Mouse (Mus musculus): ENCODE measurements around the gene Coq8a. TPM values are rescaled to one million over a fixed set of nuclear protein-coding genes. Genes with fewer than 3 reads are reported as not detected.

Coq8a gene
- polyA plus RNA-seq, 1 experiment from 2014 or later: 25.6 TPM

DNA sequence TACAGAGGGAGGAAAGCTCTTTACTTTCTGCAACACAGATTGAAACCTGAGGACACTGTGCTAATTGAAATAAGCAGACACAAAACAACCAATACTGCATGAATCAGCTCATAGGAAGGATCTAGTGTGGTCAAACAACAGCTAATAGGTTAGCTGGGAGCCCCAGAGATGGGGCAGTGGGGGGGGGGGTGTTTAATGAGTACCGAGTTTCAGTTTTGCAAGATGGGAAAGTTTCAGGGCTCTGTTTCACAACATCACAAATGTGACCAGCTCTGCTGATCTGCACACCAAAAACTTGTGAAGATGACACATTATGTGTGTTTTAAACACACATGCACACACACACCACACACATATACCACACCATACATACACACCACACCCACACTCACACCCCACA is 22.6 kb upstream of the Coq8a start:
- Histone ChIP-seq H3K27ac (replicated peaks) (no peak overlapping the region), H3K9ac (ENCODE audit: low read length) (no peak overlapping the region), H3K9me3 (ENCODE audit: control insufficient read depth, low read length) (no peaks in the 10 kb centered on the region), H3K4me1 (replicated peaks; ENCODE audit: control insufficient read depth, insufficient read depth) (no peaks in the 10 kb centered on the region), H3K36me3 (ENCODE audit: control insufficient read depth, insufficient read depth, low read length) (no peaks in the 10 kb centered on the region), H3K4me3 (ENCODE audit: low read depth, low read length) (no peak overlapping the region), H3K27me3 (ENCODE audit: control insufficient read depth, insufficient read depth, low read length) (no peaks in the 10 kb centered on the region), H3K4me2 (replicated peaks; ENCODE audit: low read depth) (no peak overlapping the region)
- DNase-seq (ENCODE audit: low spot score) (no peak), ATAC-seq (ENCODE audit: low FRiP score, low TSS enrichment) (no peak)
- TF ChIP-seq CTCF (IDR thresholded peaks at IDR 0.05; ENCODE audit: low read depth) (no peak), EP300 (optimal IDR thresholded peaks at IDR 0.05) (no peak)
- WGBS: 82% methylated on average over 1 of the region's 1 CpGs

DNA sequence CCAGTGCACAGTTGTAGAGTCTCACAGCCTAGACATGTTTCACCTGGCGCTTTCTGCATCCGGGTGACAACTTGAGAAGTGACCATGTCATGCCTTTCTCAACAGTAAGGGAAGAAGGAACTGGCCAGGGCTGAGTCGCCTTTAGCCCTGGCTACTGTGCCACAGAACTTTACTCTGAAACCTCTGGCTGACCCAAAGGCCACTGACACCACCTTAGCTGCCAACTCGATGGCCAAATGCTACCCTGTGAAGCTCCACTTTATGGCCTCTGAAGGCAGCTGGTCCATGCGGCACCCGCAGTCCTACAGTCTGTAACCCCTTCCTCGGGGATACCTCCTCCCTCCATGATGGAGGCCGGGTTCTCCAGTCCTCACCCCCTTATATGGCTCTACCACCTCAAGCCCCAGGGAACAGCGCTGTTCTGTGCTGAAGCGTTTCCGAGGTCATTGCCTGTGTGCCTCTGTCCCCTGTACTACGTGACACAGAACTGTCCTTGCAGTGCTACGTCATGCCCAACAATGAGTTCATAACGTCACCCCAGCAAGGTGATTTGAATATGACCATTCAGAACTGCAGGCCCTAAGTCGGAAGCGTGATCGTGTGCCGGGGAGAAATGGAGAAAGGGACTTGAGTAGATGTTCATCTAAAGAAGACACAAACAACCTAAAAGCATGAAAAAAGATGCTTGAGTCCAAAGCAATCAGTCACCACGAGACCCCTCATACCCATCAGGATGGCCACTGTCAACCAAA is 21.6 kb upstream of the Coq8a start:
- 90% methylated on average over 19 of the region's 19 CpGs for WGBS
- Histone ChIP-seq H3K4me2 (replicated peaks; ENCODE audit: low read depth) (no peak overlapping the region), H3K36me3 (ENCODE audit: control insufficient read depth, insufficient read depth, low read length) (no peaks in the 10 kb centered on the region), H3K27me3 (ENCODE audit: control insufficient read depth, insufficient read depth, low read length) (no peaks in the 10 kb centered on the region), H3K4me1 (replicated peaks; ENCODE audit: control insufficient read depth, insufficient read depth) (no peaks in the 10 kb centered on the region), H3K27ac (replicated peaks) (no peak overlapping the region), H3K4me3 (ENCODE audit: low read depth, low read length) (no peak overlapping the region), H3K9ac (ENCODE audit: low read length) (no peak overlapping the region), H3K9me3 (ENCODE audit: control insufficient read depth, low read length) (no peaks in the 10 kb centered on the region)
- DNase-seq (ENCODE audit: low spot score): no peak
- TF ChIP-seq EP300 (optimal IDR thresholded peaks at IDR 0.05): no peak
- no peak for TF ChIP-seq CTCF (IDR thresholded peaks at IDR 0.05; ENCODE audit: low read depth)
- no peak for ATAC-seq (ENCODE audit: low FRiP score, low TSS enrichment)

DNA sequence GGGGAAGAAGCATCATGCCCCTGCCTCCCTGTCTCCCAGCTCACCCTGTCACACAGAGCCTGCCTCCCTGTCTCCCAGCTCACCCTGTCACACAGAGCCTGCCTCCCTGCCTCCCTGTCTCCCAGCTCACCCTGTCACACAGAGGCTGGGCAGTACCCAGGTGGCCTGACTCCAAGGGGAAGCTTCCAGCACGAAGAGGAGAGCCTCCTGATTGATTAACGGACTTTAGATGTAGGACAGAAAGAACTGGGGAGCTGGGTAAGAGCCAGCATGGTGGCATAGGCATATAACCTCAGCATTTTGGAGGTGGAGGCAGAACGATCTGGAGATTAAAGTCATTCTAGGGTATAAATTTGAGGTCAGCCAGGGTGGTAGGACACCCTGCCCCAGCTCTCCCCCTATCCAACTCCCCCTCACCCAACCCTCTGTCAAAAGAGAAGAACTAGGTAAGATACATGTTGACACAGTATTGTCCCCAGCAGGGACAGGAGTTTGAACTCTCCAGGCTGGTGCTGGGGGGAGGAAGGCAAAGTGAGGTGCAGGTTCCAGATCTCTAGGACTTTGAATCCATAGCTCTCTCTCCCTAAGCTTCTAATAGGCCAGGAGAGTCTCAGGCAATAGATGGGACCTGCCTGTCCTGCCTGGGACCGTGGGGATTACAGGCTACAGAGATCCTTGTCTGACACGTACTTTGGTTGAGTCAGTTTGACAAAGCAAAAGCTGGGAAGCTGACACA is 17.3 kb upstream of the Coq8a start:
- Histone ChIP-seq H3K4me3 (ENCODE audit: low read depth, low read length) (no peak overlapping the region), H3K27me3 (ENCODE audit: control insufficient read depth, insufficient read depth, low read length) (no peaks in the 10 kb centered on the region), H3K9ac (ENCODE audit: low read length) (no peak overlapping the region), H3K4me2 (replicated peaks; ENCODE audit: low read depth) (no peak overlapping the region), H3K4me1 (replicated peaks; ENCODE audit: control insufficient read depth, insufficient read depth) (no peaks in the 10 kb centered on the region), H3K27ac (replicated peaks) (no peak overlapping the region), H3K36me3 (ENCODE audit: control insufficient read depth, insufficient read depth, low read length) (no peaks in the 10 kb centered on the region), H3K9me3 (ENCODE audit: control insufficient read depth, low read length) (no peaks in the 10 kb centered on the region)
- TF ChIP-seq CTCF (IDR thresholded peaks at IDR 0.05; ENCODE audit: low read depth) (no peak), EP300 (optimal IDR thresholded peaks at IDR 0.05) (no peak)
- no peak for ATAC-seq (ENCODE audit: low FRiP score, low TSS enrichment)
- 62% methylated on average over 5 of the region's 5 CpGs for WGBS
- no peak for DNase-seq (ENCODE audit: low spot score)

DNA sequence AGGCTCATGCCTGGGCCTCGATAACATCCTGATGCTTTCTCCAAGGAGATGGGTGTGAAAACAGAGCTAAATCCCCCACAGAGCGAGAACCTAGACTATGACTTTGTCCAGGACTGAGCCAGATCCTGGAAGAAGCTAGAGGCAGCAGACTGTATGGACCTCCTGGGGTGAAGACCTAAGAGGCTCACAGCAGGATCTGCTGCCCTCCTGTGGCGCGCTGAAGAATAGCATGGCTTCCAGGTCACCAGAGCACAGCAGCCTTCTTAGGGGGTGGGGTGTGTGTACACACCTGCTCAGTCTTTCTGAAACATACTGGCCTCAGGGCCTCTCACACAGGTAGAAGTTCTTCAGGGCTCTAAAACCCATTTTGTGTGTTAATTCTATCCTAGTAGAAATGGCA is 15.6 kb upstream of the Coq8a start:
- H3K4me1 ChIP-seq (replicated peaks; ENCODE audit: control insufficient read depth, insufficient read depth): no peaks in the 10 kb centered on the region
- no peak for TF ChIP-seq EP300 (optimal IDR thresholded peaks at IDR 0.05)
- peak; percentile 97 for TF ChIP-seq CTCF (IDR thresholded peaks at IDR 0.05; ENCODE audit: low read depth)
- H3K27ac ChIP-seq (replicated peaks): no peak overlapping the region
- DNase-seq (ENCODE audit: low spot score) (peak; percentile 77), ATAC-seq (ENCODE audit: low FRiP score, low TSS enrichment) (peak; percentile 91)
- H3K36me3 ChIP-seq (ENCODE audit: control insufficient read depth, insufficient read depth, low read length): no peaks in the 10 kb centered on the region
- H3K4me2 ChIP-seq (replicated peaks; ENCODE audit: low read depth): no peak overlapping the region
- no peaks in the 10 kb centered on the region for H3K9me3 ChIP-seq (ENCODE audit: control insufficient read depth, low read length)
- no peak overlapping the region for H3K4me3 ChIP-seq (ENCODE audit: low read depth, low read length)
- H3K27me3 ChIP-seq (ENCODE audit: control insufficient read depth, insufficient read depth, low read length): no peaks in the 10 kb centered on the region
- H3K9ac ChIP-seq (ENCODE audit: low read length): no peak overlapping the region
- 18% methylated on average over 4 of the region's 4 CpGs for WGBS

DNA sequence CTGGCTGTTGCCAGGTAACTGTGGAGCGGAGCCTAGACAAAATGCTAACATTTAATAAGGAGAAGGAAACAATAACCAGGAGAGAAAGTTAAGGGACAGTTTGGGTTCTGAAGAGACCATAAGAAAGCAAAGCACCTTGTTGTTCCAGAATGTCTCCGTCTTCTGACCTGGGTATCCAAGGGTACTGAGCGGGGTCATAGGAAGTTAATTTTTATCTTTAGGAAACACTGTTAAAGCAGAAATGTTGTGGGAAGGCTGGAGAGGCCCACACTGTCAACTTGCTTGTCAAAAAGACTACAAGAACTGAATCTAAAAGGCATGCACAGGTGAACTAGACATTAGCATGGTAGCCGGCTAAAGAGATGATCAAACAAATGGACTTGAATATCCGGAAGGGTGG is 13.5 kb upstream of the Coq8a start:
- Histone ChIP-seq H3K9me3 (ENCODE audit: control insufficient read depth, low read length) (no peaks in the 10 kb centered on the region), H3K4me3 (ENCODE audit: low read depth, low read length) (no peak overlapping the region), H3K27me3 (ENCODE audit: control insufficient read depth, insufficient read depth, low read length) (no peaks in the 10 kb centered on the region), H3K4me2 (replicated peaks; ENCODE audit: low read depth) (no peak overlapping the region), H3K4me1 (replicated peaks; ENCODE audit: control insufficient read depth, insufficient read depth) (no peaks in the 10 kb centered on the region), H3K27ac (replicated peaks) (no peak overlapping the region), H3K9ac (ENCODE audit: low read length) (no peak overlapping the region), H3K36me3 (ENCODE audit: control insufficient read depth, insufficient read depth, low read length) (no peaks in the 10 kb centered on the region)
- TF ChIP-seq EP300 (optimal IDR thresholded peaks at IDR 0.05): no peak
- TF ChIP-seq CTCF (IDR thresholded peaks at IDR 0.05; ENCODE audit: low read depth): no peak
- ATAC-seq (ENCODE audit: low FRiP score, low TSS enrichment) (no peak), DNase-seq (ENCODE audit: low spot score) (no peak)
- 65% methylated on average over 5 of the region's 5 CpGs for WGBS

DNA sequence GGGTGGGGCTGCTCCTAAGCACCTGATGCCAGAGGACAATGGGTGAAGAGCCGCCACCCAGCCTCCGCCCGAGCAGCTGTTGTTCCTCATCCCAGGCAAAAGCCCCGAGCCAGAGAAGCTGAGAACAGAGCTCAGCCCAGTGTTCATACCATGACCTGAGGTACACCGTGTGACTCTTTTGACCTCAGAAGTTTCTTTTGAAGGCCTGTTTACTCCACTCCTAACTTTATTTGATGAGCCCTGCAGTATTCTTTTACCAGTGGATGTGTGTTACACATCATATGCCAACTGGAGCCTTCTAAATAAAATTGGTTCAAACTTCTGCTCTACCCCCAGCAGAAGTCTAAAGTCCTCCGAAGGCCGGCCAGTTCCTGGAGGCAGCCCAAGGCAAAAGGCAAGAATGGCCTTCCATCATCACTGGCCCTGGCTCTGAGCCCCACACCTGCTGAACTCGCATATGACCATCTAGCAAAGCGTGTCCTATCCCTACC is 11.4 kb upstream of the Coq8a start:
- no peaks in the 10 kb centered on the region for H3K27me3 ChIP-seq (ENCODE audit: control insufficient read depth, insufficient read depth, low read length)
- no peak overlapping the region for H3K9ac ChIP-seq (ENCODE audit: low read length)
- H3K4me2 ChIP-seq (replicated peaks; ENCODE audit: low read depth): no peak overlapping the region
- no peaks in the 10 kb centered on the region for H3K4me1 ChIP-seq (replicated peaks; ENCODE audit: control insufficient read depth, insufficient read depth)
- TF ChIP-seq CTCF (IDR thresholded peaks at IDR 0.05; ENCODE audit: low read depth) (no peak), EP300 (optimal IDR thresholded peaks at IDR 0.05) (no peak)
- H3K27ac ChIP-seq (replicated peaks): no peak overlapping the region
- ATAC-seq (ENCODE audit: low FRiP score, low TSS enrichment): no peak
- H3K4me3 ChIP-seq (ENCODE audit: low read depth, low read length): no peak overlapping the region
- 66% methylated on average over 9 of the region's 9 CpGs for WGBS
- DNase-seq (ENCODE audit: low spot score): no peak
- no peaks in the 10 kb centered on the region for H3K36me3 ChIP-seq (ENCODE audit: control insufficient read depth, insufficient read depth, low read length)
- no peaks in the 10 kb centered on the region for H3K9me3 ChIP-seq (ENCODE audit: control insufficient read depth, low read length)

All from stomach, postnatal 0 days (tissue).